Mouse (Mus musculus): ENCODE results near the gene Brdt.

Gene Brdt

GRCm38 (mm10) chr5:107330916-107331421 lies at the start of gene Brdt:
Gene Brdt (plus strand): TSS chr5:107331159.
- DNase-seq (ENCODE audit: low spot score in 2 of 2) = no peak

GRCm38 (mm10) chr5:107282561-107283307 lies 48.2 kb upstream of the Brdt start:
- peak in 1 of 2 experiments; percentile 29 for DNase-seq (ENCODE audit: low spot score in 2 of 2)

GRCm38 (mm10) chr5:107283935-107284524 lies 46.9 kb upstream of the Brdt start:
- no peak for DNase-seq (ENCODE audit: low spot score in 2 of 2)

DNA sequence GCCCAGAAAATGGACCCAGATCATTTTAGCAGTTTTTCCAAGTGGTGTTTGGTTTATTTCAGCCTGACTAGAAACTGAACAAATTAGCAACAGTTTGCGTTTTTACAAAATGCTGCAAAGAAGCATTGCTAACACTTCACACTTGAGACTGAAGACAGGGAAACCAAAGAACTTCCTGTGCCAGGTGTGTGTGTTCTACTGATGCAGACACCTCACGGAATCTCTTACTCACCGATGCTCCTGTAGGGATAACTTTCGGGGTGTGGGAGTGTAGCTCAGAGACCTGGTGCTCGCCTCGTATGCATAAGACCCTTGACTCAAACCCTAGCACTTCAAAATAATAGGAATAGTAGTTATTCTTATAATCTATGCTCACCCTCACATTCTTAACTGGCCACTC lies 45.4 kb upstream of the Brdt start:
- no peak for DNase-seq (ENCODE audit: low spot score in 2 of 2)

DNA sequence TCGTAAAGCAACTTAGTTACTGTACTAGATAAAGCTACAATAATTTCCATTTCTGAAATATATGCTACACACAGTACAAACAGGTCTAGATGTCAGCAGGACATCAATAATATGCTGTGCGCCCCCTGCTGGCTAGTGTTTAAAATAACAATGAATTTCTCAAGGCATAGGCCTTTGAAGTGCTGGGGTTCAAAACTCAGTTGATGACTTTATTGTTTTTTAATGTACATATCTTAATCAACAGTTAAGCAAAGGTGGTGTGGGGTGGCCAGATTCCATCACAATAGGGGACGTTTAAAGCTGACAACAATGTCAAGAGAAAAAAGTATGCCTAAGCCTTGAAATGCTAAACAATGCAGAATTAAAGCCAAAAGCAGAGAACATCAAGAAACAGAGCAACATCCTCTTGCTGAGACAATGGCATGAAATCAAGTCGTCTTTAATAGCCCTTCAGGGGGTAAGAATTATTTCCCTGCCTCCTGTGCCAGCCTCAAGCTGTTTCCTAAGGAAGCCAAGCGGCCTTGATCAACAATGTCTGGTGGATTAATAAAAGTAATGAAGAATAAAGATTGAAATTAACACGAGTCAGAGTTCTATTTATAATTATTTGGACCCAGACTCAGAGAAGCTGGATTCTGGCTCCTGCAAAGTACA lies 43.6 kb upstream of the Brdt start:
- peak; percentile 30 to 55 for DNase-seq (ENCODE audit: low spot score in 2 of 2)

DNA sequence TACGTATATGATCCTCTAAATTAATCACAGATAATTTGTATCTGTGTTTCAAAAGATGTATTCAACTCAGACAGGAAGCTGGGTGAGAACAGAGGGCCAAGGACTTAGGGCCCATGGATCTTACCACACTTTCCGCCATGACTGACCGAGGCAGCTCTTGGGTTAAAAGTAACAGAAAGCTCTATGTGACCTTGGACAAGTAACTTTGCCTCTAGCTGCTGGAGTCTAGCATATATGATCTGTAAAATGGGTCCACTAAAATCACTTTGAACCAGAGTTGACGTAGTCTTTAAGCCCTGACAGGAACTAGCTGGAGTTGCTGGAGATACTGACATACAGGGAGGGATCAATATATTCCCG lies 43.1 kb upstream of the Brdt start:
- no peak for DNase-seq (ENCODE audit: low spot score in 2 of 2)

- DNase-seq (ENCODE audit: low spot score in 2 of 2) = peak in 1 of 2 experiments; percentile 20
These were observed 42.3 kb upstream of the Brdt start for GRCm38 (mm10) chr5:107288427-107289233.

- peak; percentile 65 to 72 for DNase-seq (ENCODE audit: low spot score in 2 of 2)
These were observed 41.7 kb upstream of the Brdt start, which contains the start of gene Tgfbr3 for GRCm38 (mm10) chr5:107289234-107289764. Gene Tgfbr3 (minus strand): TSS chr5:107289629.

DNA sequence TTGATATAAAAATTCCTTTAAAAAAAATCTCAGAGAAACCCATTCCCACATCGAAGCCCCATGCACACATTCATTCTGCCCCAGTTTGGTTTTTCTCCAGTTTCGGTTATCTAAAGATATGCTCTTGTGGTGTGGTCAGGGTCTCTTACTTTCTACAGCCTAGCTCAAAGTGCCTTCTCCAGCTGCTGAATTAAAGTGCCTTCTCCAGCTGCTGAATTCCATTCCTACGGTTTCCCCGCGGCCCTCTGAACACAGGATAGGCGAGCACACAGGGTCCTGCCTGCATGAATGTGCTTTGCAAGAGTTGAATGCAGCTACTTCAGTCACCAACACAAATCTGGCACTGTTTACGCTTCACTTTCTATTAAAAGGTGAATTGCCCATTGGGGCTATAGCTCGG lies 41.0 kb upstream of the Brdt start:
- DNase-seq (ENCODE audit: low spot score in 2 of 2) = no peak

DNA sequence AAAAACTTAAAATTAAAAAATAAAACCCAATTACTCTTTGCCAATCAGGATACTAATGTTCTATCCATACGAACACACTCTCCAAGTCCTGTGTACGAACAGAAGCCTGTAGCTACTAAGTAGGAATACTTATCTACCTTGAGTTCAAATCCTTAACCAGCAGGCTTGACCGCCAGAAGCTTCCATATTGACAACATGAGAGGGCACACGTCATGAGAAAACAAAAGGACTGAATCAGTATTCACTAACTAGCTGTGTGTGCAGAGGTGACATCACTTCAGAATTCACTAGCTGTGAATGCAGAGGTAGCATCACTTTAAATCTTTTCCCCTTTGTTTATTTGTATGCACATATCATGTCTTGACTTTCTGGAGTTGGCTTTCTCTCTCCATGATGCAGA lies 36.9 kb upstream of the Brdt start:
- DNase-seq (ENCODE audit: low spot score in 2 of 2) = no peak

DNA sequence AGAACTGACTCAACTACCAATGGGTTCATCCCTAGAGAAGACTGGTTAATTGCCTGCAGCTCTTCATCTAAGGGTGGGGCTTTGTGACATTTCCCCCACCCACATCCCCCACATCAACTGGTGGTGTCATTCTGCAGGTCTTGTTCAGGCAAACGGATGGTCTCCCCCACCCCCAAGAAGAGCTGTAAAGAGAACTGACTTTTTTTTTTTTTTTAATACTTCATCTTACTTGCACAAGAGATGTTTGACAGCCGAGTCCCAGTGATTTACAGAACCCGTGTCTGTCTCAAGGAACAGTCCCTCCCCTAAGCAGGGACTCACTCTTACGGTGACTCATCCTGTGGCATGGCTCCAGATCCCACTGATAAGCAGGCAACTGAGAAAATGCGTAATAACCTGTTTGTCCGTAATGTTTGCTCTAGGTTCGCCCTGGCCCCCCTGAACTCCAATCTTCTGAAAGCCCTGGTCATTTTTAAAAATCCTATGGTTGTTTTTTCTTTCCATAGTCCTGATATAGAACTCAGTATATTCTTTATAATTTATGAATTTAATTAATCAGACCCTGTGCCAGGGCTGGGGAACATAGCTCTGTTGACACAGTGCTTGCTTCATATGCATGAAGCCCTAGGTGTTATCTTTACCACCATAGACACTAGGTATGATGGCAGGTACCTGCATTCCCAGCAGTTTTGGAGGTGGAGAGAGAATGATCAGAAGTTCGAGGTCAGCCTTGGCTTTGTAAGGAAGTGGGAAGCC lies 35.7 kb upstream of the Brdt start:
- DNase-seq (ENCODE audit: low spot score in 2 of 2) = no peak

GRCm38 (mm10) chr5:107295817-107296511 lies 35.0 kb upstream of the Brdt start:
- no peak for DNase-seq (ENCODE audit: low spot score in 2 of 2)

DNA sequence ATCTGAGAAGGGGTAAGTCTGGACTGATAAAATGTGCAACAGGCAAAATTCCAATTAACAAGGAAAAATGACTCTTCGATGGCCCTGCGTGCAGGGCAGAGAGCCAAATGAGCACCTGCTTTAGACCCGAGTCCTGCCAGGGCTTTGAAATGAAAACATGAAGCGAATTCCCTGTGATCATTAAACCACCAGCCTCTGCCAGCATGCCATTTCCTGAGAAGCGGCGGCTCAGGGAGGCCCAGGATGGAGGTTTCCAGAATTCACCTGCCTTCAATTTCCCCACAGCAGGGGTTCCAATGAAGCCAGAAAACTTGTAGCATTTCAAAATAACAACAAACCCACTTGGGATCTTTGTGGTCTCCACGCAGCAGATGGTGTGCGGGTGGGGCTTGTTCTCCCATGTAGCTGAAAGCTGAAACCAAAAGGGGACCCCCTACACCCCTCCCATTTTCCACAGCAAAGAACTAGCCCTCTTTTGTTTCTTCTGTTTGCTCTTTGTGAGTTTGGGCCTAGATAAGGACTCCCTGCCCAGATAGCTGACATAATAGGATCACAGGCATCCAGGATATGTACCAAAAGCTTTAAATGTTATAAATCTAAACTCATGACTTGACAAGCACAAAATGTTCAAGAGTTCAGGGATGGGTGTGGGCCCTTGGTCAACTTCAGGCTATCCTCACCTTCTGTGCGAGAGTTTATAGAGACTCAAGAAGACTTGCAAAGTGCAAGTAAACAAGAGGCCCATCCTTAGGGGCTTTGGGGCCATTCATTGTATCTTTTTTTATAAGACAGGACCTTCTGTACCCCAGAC lies 34.2 kb upstream of the Brdt start:
- no peak for DNase-seq (ENCODE audit: low spot score in 2 of 2)

- DNase-seq (ENCODE audit: low spot score in 2 of 2) = no peak
These were observed 32.1 kb upstream of the Brdt start for GRCm38 (mm10) chr5:107298854-107299253.

- DNase-seq (ENCODE audit: low spot score in 2 of 2) = no peak
These were observed 27.6 kb upstream of the Brdt start for GRCm38 (mm10) chr5:107303350-107303861.

DNA sequence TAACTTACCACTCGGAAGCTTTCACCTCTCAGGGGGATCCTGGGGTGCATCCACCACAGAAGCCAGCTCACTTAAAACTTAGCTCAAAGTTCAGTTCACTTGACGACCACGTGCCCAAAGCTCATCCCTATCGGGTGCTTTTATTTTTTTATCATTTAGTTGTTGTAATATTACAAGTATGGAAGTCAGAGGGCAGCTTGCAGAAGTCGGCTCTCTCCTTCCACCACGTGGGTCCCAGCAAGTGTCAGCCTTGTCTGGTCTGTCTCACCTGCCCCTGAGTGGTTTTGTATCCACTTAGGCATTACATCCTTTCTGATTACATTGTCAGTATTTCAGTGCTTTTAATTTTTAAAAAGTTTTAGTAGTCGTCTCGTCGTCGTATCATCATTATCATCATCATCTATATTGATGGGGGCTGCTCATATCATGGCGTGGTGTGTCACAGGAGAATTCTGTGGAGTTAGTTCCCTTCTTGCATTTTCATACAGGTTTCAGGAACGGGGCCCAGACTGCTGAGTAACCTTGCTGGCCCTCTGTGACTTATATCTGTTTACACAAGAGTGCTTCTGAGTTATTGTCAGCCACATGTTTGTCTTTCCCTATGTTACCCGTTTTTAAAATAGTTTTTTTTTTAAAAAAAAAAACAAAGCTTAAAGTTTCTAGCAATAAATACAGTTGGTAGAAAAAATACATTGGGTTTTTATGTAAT lies 26.7 kb upstream of the Brdt start:
- DNase-seq (ENCODE audit: low spot score in 2 of 2) = no peak

DNA sequence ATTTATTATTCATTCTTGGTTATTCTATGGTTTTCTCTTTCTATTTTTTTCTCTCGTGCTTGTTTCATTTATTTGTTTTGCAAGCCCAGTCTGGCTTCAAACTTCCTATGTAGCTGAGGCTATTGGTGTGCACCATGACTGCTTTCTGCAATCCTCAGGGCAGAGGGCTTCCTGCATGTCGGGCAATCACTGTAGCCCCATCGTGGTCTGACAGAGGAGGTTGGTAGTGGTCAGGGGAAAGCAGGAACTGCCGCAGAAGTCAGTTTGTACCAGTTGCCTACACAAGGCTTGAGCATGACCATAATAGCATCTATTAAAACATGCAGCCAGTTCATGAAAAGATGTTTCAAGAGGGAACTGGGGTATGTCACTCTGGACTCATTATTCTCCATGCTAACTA lies 23.5 kb upstream of the Brdt start:
- DNase-seq (ENCODE audit: low spot score in 2 of 2) = no peak

DNA sequence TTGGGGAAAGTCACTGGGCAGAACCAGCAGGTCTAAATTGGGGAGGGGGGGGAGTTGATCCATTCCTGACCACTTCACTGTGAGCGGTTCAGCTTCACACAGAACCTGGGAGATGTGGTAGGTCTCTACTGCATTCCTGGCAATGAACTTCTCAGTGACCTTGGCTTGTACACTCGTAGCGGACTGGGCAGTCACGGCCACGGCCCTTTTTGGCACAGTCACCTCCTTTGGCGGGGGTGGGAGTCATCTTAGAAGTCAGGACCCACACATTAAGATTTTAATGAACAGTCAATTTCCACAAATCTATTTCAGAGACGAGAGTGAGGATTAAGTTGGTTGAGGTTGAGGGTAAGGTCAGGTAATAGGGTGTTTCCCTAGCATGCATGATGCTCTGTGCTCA lies 13.8 kb upstream of the Brdt start:
- DNase-seq (ENCODE audit: low spot score in 2 of 2) = no peak

DNA sequence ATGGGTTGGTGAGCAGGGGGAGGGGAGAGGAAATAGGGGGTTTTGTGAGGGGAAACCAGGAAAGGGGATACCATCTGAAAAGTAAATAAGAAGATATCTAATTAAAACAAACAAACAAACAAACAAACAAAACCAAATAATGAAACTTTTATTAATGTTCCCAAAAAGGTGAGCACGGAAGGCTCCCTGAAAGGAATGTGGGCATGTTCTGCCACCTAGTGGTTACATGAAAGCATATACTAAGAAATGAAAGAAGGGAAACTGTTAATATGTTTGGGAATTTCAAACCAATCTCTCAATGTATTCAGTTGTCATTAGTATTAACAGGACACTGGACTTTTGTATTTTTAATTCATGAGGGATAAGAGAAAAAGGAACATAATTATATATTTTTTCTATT lies 10.3 kb upstream of the Brdt start:
- DNase-seq (ENCODE audit: low spot score in 2 of 2) = peak; percentile 4 to 7
